Mouse (Mus musculus) hindbrain, embryonic 16.5 days (tissue): ENCODE results near the gene Sash1. TPM values are rescaled to one million over a fixed set of nuclear protein-coding genes. Genes with fewer than 3 reads are reported as not detected.

Experiments used
- ATAC-seq: fragments of 200-750 bp; cut with Nextera tagmentation; 2 replicates; pipeline ENCODE4 v1.8.0; 2017; ENCODE audit warnings: moderate TSS enrichment, moderate library complexity
- H3K27ac ChIP-seq: fragments of 300-500 bp; sonication (generic); 2 replicates; pipeline ENCODE4 v1.5.1; 2014; ENCODE audit warnings: low read depth, mild to moderate bottlenecking, control low read depth, low read length, moderate library complexity
- H3K27me3 ChIP-seq: fragments of 300-500 bp; sonication (generic); replicated peaks from 2 replicates; pipeline ENCODE4 v1.6.1; 2014; ENCODE audit warnings: low read length; ENCODE audit not compliant: control insufficient read depth, insufficient read depth
- H3K36me3 ChIP-seq: fragments of 300-500 bp; sonication (generic); 2 replicates; pipeline ENCODE4 v1.6.1; 2014; ENCODE audit warnings: mild to moderate bottlenecking, low read length, moderate library complexity, mixed read lengths; ENCODE audit not compliant: control insufficient read depth, insufficient read depth
- H3K4me1 ChIP-seq: fragments of 300-500 bp; sonication (generic); 2 replicates; pipeline ENCODE4 v1.6.1; 2014; ENCODE audit warnings: low read depth, low read length; ENCODE audit not compliant: control insufficient read depth, insufficient read depth
- H3K4me2 ChIP-seq: fragments of 300-500 bp; sonication (generic); 2 replicates; pipeline ENCODE4 v1.6.1; 2014; ENCODE audit warnings: mild to moderate bottlenecking, low read length, control low read depth, moderate library complexity
- H3K4me3 ChIP-seq: fragments of 300-500 bp; sonication (generic); 2 replicates; pipeline ENCODE4 v1.5.1; 2014; ENCODE audit warnings: mild to moderate bottlenecking, low read length, control low read depth, moderate library complexity
- H3K9ac ChIP-seq: fragments of 300-500 bp; sonication (generic); 2 replicates; pipeline ENCODE4 v1.6.1; 2014; ENCODE audit warnings: low read depth, mild to moderate bottlenecking, control low read depth, low read length, moderate library complexity
- H3K9me3 ChIP-seq: fragments of 300-500 bp; sonication (generic); 2 replicates; pipeline ENCODE4 v1.6.1; 2014; ENCODE audit warnings: mild to moderate bottlenecking, low read length, moderate library complexity; ENCODE audit not compliant: control insufficient read depth
- WGBS: fragments of 180-500 bp; shearing (Covaris S2); extraction: QIAGEN DNeasy Blood & Tissue Kit; methylation state at CpG from one replicate; pipeline ENCODE4 v1.1.7; 2014; 5-methylcytosine and 5-hydroxymethylcytosine counted together
- polyA plus RNA-seq: library from polyadenylated mRNA; unstranded; fragments of >200 nt; fragmentation: Nextera tagmentation; extraction: Ambion mirVana; gene quantifications from 2 replicates; pipeline ENCODE4 v1.2.1, GENCODE M21; 2015

Gene Sash1
- polyA plus RNA-seq, 1 experiment from 2014 or later: 4.2 TPM

DNA sequence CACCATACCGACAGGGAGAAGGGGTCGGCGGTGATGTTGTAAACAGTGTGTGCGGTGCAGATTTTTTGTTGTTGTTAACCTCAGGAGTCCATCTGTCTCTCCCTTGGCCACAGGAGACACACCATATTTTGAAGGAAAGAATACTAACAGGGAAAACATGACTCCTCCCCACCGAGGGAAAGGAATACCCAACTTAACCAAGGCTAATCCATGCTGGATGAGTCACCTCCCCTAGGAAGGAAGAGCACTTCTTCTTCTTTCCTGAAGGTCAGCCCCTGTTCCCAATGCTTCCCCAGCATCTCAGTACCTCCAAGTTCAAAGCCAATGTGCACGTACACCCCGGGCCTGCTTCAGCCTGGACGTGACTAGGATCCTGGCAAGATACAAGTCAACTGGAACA is 73.1 kb downstream of the Sash1 start:
- no peaks in the 10 kb centered on the region for H3K36me3 ChIP-seq
- no peak overlapping the region for H3K4me2 ChIP-seq
- no peaks in the 10 kb centered on the region for H3K27me3 ChIP-seq
- no peak for ATAC-seq
- H3K4me3 ChIP-seq: no peak overlapping the region
- H3K9ac ChIP-seq: no peak overlapping the region
- 88% methylated on average over 8 of the region's 8 CpGs for WGBS
- H3K27ac ChIP-seq: no peak overlapping the region
- H3K9me3 ChIP-seq: no peaks in the 10 kb centered on the region
- no peaks in the 10 kb centered on the region for H3K4me1 ChIP-seq

DNA sequence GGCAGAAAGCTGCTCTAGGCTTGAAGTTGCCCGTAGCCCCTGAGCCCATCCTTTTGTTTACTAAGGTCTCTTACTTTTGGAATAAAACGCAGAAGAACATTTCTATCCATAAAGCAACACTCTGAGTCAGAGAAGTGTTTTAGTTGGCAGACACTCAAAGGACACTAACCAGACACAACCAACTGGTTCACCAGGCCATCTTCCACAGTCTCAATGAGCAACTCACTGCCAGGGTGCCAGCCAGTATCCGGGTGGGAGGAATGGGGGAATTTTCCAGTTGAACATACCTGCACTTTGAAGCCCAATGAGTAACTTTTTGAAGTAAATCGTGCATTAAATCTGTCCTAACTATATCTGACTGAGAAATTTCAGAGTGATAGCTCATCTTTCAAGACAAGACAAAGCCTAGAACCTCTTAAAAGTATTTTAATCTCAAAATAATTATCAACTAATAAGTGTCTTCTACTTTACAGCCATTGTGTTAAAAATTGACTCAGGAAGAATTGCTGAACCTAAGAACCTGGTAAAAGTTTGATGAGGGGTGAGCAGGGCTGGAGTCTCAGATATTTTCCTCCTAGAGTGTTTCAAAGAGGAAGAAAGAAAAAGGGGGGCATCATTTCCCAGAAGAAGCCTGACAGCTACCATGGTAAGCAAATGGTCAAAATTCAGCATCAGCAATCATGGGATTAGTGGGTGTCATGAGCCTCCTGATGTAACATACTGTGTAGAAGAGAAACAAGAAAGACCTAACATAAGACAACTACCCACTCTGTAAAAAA is 74.4 kb downstream of the Sash1 start:
- ATAC-seq: no peak
- Histone ChIP-seq H3K27me3 (no peaks in the 10 kb centered on the region), H3K36me3 (no peaks in the 10 kb centered on the region), H3K4me1 (no peaks in the 10 kb centered on the region), H3K4me2 (no peak overlapping the region), H3K4me3 (no peak overlapping the region), H3K27ac (no peak overlapping the region), H3K9ac (no peak overlapping the region), H3K9me3 (no peaks in the 10 kb centered on the region)
- 78% methylated on average over 4 of the region's 4 CpGs for WGBS

- 60% methylated on average over 7 of the region's 7 CpGs for WGBS
- H3K27ac ChIP-seq: no peak overlapping the region
- ATAC-seq: no peak
- H3K4me3 ChIP-seq: no peak overlapping the region
- H3K27me3 ChIP-seq: no peaks in the 10 kb centered on the region
- H3K4me2 ChIP-seq: no peak overlapping the region
- no peaks in the 10 kb centered on the region for H3K4me1 ChIP-seq
- H3K9ac ChIP-seq: no peak overlapping the region
- H3K9me3 ChIP-seq: no peaks in the 10 kb centered on the region
- no peaks in the 10 kb centered on the region for H3K36me3 ChIP-seq
These were observed 75.4 kb downstream of the Sash1 start for GRCm38 (mm10) chr10:8810496-8810895.

DNA sequence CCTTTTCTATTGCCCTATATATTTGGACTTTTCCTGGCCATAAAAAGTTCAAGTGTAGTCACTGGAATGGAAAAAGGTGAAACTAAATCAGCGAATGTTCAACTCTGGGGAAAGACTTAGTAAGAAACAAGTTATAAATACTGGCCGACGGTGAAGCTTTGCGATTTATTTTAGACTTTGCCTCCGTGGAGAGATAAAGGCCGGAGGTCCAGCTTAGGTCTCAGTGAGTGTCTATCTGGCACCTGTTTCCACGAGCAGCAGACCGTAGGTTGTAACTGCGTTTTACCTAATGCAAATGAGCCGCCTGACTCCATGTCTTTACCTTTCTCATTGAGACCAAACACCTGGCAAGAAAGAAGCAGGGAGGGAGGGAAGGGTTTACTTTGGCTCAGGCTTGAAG is 77.5 kb downstream of the Sash1 start:
- H3K27ac ChIP-seq: no peak overlapping the region
- no peak overlapping the region for H3K4me3 ChIP-seq
- H3K9ac ChIP-seq: no peak overlapping the region
- no peaks in the 10 kb centered on the region for H3K9me3 ChIP-seq
- H3K27me3 ChIP-seq: no peaks in the 10 kb centered on the region
- H3K36me3 ChIP-seq: no peaks in the 10 kb centered on the region
- WGBS: 95% methylated on average over 10 of the region's 10 CpGs
- ATAC-seq: no peak
- H3K4me1 ChIP-seq: peaks cover 7% of the 10 kb centered on the region
- no peak overlapping the region for H3K4me2 ChIP-seq

GRCm38 (mm10) chr10:8807581-8807980 is 78.3 kb downstream of the Sash1 start:
- WGBS: 80% methylated on average over 9 of the region's 9 CpGs
- Histone ChIP-seq H3K4me2 (no peak overlapping the region), H3K9ac (no peak overlapping the region), H3K9me3 (no peaks in the 10 kb centered on the region), H3K27ac (no peak overlapping the region), H3K4me3 (no peak overlapping the region), H3K4me1 (peaks cover 7% of the 10 kb centered on the region), H3K27me3 (no peaks in the 10 kb centered on the region), H3K36me3 (no peaks in the 10 kb centered on the region)
- no peak for ATAC-seq

DNA sequence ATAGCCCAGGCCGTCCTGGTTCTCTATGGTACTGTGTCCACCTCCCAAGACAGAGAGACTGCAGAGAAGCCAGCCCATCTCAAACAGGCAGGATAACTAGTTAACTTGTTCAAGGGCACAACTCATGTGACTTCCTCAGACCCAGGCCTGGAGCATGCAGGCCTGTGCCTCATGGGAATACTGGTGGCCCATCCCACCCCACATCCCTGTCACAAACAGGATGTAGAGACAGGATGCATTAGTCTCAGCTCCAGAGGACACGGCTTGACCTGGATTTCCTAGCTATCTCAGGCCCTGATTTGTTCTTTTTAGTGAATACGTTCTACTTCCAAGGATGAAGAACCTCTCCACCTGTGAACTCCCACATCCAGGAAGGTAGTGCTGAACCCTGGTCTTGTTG is 80.5 kb downstream of the Sash1 start:
- H3K9ac ChIP-seq: no peak overlapping the region
- no peak for ATAC-seq
- no peak overlapping the region for H3K4me3 ChIP-seq
- 89% methylated on average over 3 of the region's 3 CpGs for WGBS
- no peaks in the 10 kb centered on the region for H3K27me3 ChIP-seq
- no peak overlapping the region for H3K27ac ChIP-seq
- H3K4me2 ChIP-seq: no peak overlapping the region
- no peaks in the 10 kb centered on the region for H3K9me3 ChIP-seq
- peaks cover 14% of the 10 kb centered on the region for H3K4me1 ChIP-seq
- no peaks in the 10 kb centered on the region for H3K36me3 ChIP-seq

GRCm38 (mm10) chr10:8804292-8804691 is 81.6 kb downstream of the Sash1 start:
- Histone ChIP-seq H3K4me1 (peaks cover 14% of the 10 kb centered on the region), H3K27me3 (no peaks in the 10 kb centered on the region), H3K9ac (no peak overlapping the region), H3K9me3 (no peaks in the 10 kb centered on the region), H3K36me3 (no peaks in the 10 kb centered on the region), H3K4me3 (no peak overlapping the region), H3K4me2 (no peak overlapping the region), H3K27ac (no peak overlapping the region)
- WGBS: 23% methylated on average over 8 of the region's 8 CpGs
- peak; percentile 34; the same call in 1 of the 2 replicates for ATAC-seq

- peaks cover 14% of the 10 kb centered on the region for H3K4me1 ChIP-seq
- H3K9me3 ChIP-seq: no peaks in the 10 kb centered on the region
- WGBS: 64% methylated on average over 12 of the region's 12 CpGs
- no peaks in the 10 kb centered on the region for H3K27me3 ChIP-seq
- H3K36me3 ChIP-seq: no peaks in the 10 kb centered on the region
- H3K9ac ChIP-seq: no peak overlapping the region
- H3K4me2 ChIP-seq: peak overlapping the region; percentile 49
- peak; percentile 31; the same call in 1 of the 2 replicates for ATAC-seq
- H3K27ac ChIP-seq: peak overlapping the region; percentile 45; the same call in 1 of the 2 replicates
- no peak overlapping the region for H3K4me3 ChIP-seq
These were observed 84.0 kb downstream of the Sash1 start for GRCm38 (mm10) chr10:8801719-8802347.

DNA sequence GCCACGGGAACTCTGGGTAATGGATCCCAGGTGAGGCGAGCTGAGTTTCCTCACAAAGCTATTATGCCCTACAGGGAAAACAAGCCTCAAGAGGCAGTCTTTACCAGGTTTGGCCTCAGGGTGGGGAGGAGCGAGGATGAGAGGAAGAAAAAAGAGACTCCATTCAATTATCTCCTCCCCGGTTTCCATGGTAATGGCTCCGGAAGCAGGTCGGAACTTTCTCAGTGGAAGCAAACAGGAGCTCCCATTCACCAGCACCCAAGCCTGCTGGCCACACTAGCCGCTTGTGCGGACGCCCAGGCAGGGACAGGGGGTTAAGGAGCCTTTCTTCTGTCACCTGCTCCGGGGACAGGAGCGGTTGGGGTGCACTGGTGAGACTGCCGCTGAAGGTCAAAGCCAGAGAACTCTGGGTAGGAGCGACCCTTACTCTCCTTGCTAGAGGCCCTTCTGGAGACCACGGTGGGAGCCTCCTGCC is 84.7 kb downstream of the Sash1 start:
- WGBS: 23% methylated on average over 14 of the region's 14 CpGs
- H3K9ac ChIP-seq: peak overlapping the region; percentile 39; the same call in 1 of the 2 replicates
- peak overlapping the region; percentile 45; the same call in 1 of the 2 replicates for H3K27ac ChIP-seq
- peaks cover 14% of the 10 kb centered on the region for H3K4me1 ChIP-seq
- H3K27me3 ChIP-seq: no peaks in the 10 kb centered on the region
- peak overlapping the region; percentile 49 for H3K4me2 ChIP-seq
- H3K9me3 ChIP-seq: no peaks in the 10 kb centered on the region
- peak; percentile 86 for ATAC-seq
- H3K36me3 ChIP-seq: no peaks in the 10 kb centered on the region
- 0 out of 2 replicates have a peak overlapping the region, but pooled peaks have one; percentile 10 for H3K4me3 ChIP-seq
